Mouse (Mus musculus) liver, embryonic 13.5 days (tissue): ENCODE data around the gene Mtx2. TPM values are rescaled to one million over a fixed set of nuclear protein-coding genes. Genes with fewer than 3 reads are reported as not detected.

Source experiments
- ATAC-seq: fragments of 200-750 bp; cut with Nextera tagmentation; 2 replicates; pipeline ENCODE4 v1.8.0; 2017; ENCODE audit warnings: low read depth, mild to moderate bottlenecking, moderate number of reproducible peaks, moderate library complexity
- DNase-seq: peaks from one replicate; pipeline ENCODE4 v3.0.0; 2022
- H3K27ac ChIP-seq: fragments of 300-500 bp; sonication (generic); 2 replicates; pipeline ENCODE4 v1.5.1; 2015; ENCODE audit warnings: moderate library complexity, mild to moderate bottlenecking, inconsistent platforms
- H3K27me3 ChIP-seq: fragments of 300-500 bp; sonication (generic); 2 replicates; pipeline ENCODE4 v1.6.1; 2015; ENCODE audit warnings: mild to moderate bottlenecking, inconsistent platforms
- H3K36me3 ChIP-seq: fragments of 300-500 bp; sonication (generic); 2 replicates; pipeline ENCODE4 v1.6.1; 2015; ENCODE audit warnings: mild to moderate bottlenecking, inconsistent platforms
- H3K4me1 ChIP-seq: fragments of 300-500 bp; sonication (generic); replicated peaks from 2 replicates; pipeline ENCODE4 v1.6.1; 2015; ENCODE audit warnings: inconsistent platforms
- H3K4me2 ChIP-seq: fragments of 300-500 bp; sonication (generic); 2 replicates; pipeline ENCODE4 v1.6.1; 2015; ENCODE audit warnings: inconsistent platforms, mild to moderate bottlenecking, moderate library complexity
- H3K4me3 ChIP-seq: fragments of 300-500 bp; sonication (generic); replicated peaks from 2 replicates; pipeline ENCODE4 v1.5.1; 2015; ENCODE audit warnings: mild to moderate bottlenecking, inconsistent platforms
- H3K9ac ChIP-seq: fragments of 300-500 bp; sonication (generic); 2 replicates; pipeline ENCODE4 v1.6.1; 2015; ENCODE audit warnings: mild to moderate bottlenecking, inconsistent platforms
- H3K9me3 ChIP-seq: fragments of 300-500 bp; sonication (generic); replicated peaks from 2 replicates; pipeline ENCODE4 v1.6.1; 2016; ENCODE audit warnings: inconsistent platforms
- WGBS: fragments of 180-500 bp; shearing (Covaris S2); methylation state at CpG from one replicate; pipeline ENCODE4 v1.1.7; 2015; ENCODE audit not compliant: insufficient replicate concordance; 5-methylcytosine and 5-hydroxymethylcytosine counted together
- polyA plus RNA-seq: library from polyadenylated mRNA; unstranded; fragments of >200 nt; fragmentation: Nextera tagmentation; extraction: Ambion mirVana; gene quantifications from 2 replicates; pipeline ENCODE4 v1.2.1, GENCODE M21; 2015

The Mtx2 gene
- polyA plus RNA-seq, 1 experiment from 2014 or later = 74.4 TPM

GRCm38 (mm10) chr2:74925968-74926814 is 100.6 kb downstream of the Mtx2 start:
- 44% methylated on average over 22 of the region's 22 CpGs for WGBS
- Histone ChIP-seq H3K9me3 (no peaks in the 10 kb centered on the region), H3K27me3 (no peaks in the 10 kb centered on the region), H3K9ac (no peak overlapping the region), H3K4me2 (no peak overlapping the region), H3K36me3 (no peaks in the 10 kb centered on the region), H3K4me3 (no peak overlapping the region), H3K27ac (no peak overlapping the region), H3K4me1 (no peaks in the 10 kb centered on the region)
- no peak for ATAC-seq
- DNase-seq = no peak

Other genes with a start within 250 kb of the Mtx2 start
- 21.5 and 28.8 TPM in 2 replicates for gene Lnpk, start 246.4 kb upstream of the Mtx2 start, polyA plus RNA-seq
- gene Evx2, start 166.2 kb upstream of the Mtx2 start, polyA plus RNA-seq = not detected in 2 replicates
- not detected in 2 replicates for gene Hoxd13, start 157.5 kb upstream of the Mtx2 start, polyA plus RNA-seq
- gene Hoxd12, start 150.8 kb upstream of the Mtx2 start, polyA plus RNA-seq = not detected in 2 replicates
- gene Hoxd11, start 146.2 kb upstream of the Mtx2 start, polyA plus RNA-seq = not detected in 2 replicates
- not detected in 2 replicates for gene Hoxd10, start 133.9 kb upstream of the Mtx2 start, polyA plus RNA-seq
- not detected in 2 replicates for gene Hoxd9, start 128.1 kb upstream of the Mtx2 start, polyA plus RNA-seq
- gene Hoxd8, start 121.2 kb upstream of the Mtx2 start, polyA plus RNA-seq = 0.08 and 0.10 TPM in 2 replicates
- 0.10 and 0.16 TPM in 2 replicates for gene Hoxd3, start 113.9 kb upstream of the Mtx2 start, polyA plus RNA-seq
- not detected in 2 replicates for gene Hoxd4, start 113.9 kb upstream of the Mtx2 start, polyA plus RNA-seq
- gene Gm28230, start 99.1 kb upstream of the Mtx2 start, polyA plus RNA-seq = not detected in 2 replicates
- gene Hoxd1, start 62.8 kb upstream of the Mtx2 start, polyA plus RNA-seq = not detected in 2 replicates